In genomic region chr11:41690682-41691081, GRCm38 (mm10) we compare ENCODE assay signal across 17 mouse cellular contexts.
"Had no signal": no experiment of that assay in that cellular context is flagged by ENCODE, and none has a peak within 500 bp of the region (broad histone marks: within the 10 kb centered on the region; RNA-seq: fewer than 3 reads in every experiment).

No protein-coding gene starts in this region.

- H3K27me3 ChIP-seq: midbrain, embryonic 13.5 days had no signal

- H3K27ac ChIP-seq: liver, embryonic 14.5 days; midbrain, embryonic 10.5 days; midbrain, embryonic 13.5 days had no signal

- H3K9ac ChIP-seq: liver, embryonic 14.5 days; lung, embryonic 14.5 days; midbrain, embryonic 13.5 days had no signal

- ATAC-seq: midbrain, embryonic 13.5 days; midbrain, embryonic 16.5 days had no signal

- DNase-seq: lung, adult 18-20 months; lung, embryonic 14.5 days; lung, postnatal 10 days; lung, postnatal 4 days; retina, postnatal 1 day; right cerebral cortex, adult 18-20 months; right cerebral cortex, postnatal 25 days; right cerebral cortex, postnatal 4 days; spleen, adult 18-20 months; thymus, adult 18-20 months; thymus, postnatal 14 days; thymus, postnatal 36 days had no signal

- H3K4me2 ChIP-seq: lung, embryonic 14.5 days; midbrain, embryonic 13.5 days had no signal

- H3K4me3 ChIP-seq: midbrain, embryonic 10.5 days; midbrain, embryonic 13.5 days; myocyte had no signal

- H3K36me3 ChIP-seq: midbrain, embryonic 10.5 days; midbrain, embryonic 13.5 days had no signal

- H3K4me1 ChIP-seq: midbrain, embryonic 10.5 days; midbrain, embryonic 13.5 days had no signal

- H3K9me3 ChIP-seq: midbrain, embryonic 10.5 days; midbrain, embryonic 13.5 days had no signal
